Mouse (Mus musculus): Measurements from ENCODE around the gene Ier5.

The Ier5 gene

DNA sequence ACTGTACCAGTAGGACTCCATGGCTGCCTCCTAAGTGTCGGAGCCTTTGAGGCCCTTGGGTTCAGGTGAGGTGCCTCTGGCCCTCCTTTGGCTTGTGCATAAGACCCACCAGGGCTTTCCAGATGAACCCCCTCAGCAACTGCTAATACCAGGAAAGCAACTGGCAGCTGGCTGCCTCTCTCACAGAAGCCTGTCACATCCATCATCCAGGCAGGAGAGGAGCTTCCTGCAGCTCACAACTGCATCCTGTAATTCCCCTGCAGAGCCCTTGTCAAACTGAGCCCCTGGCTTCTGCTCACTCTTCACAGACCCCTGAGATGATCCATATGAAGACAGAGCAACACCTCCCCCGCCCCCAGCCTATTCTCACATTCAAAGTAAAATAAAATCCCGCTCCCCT lies 21.8 kb downstream of the Ier5 start:
- DNase-seq (ENCODE audit: low spot score) = no peak

- no peak for DNase-seq (ENCODE audit: low spot score)
Measured at GRCm38 (mm10) chr1:155075856-155076255, 23.6 kb downstream of the Ier5 start.

DNA sequence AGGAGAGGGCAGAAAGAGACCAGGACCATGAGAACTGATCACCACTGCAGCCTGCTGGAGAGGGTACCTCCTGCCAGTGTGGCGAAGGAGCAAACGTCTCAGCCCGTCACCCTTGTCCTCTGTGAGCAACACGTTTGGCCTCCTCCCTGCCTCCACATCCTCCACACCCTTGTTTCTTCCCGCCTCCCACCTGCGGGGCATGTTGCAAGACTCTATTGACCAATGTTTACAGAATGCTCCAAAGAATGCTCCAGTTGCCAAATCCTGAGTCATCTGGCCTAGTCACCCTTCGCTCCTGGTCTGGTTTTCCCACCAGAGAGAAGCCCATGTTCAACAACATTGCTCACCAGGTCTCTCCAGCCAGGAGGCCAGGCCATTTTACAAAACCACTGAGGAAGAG lies 24.6 kb downstream of the Ier5 start:
- no peak for DNase-seq (ENCODE audit: low spot score)

DNA sequence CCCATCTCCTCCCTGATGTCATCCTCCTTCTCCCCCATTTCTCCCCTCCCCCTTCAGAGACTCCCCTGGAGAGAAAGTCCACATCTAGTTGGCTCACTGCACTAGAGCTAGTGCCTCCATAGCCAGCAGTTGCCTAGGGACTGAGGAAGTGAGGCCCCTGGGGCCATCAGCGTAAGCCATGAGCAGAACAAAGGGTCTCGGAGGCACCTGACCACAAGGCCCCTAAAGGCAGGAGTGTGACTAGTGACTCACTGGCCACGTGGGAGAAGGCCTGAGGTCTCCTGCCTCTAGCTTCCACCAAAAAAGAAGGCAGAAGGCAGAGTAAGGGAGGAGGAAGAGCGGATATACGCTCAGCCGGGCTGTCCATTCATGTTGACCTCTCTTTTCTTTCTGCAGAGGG lies 25.5 kb downstream of the Ier5 start:
- DNase-seq (ENCODE audit: low spot score) = no peak

- no peak for DNase-seq (ENCODE audit: low spot score)
Measured at GRCm38 (mm10) chr1:155073133-155073532, 26.3 kb downstream of the Ier5 start.

DNA sequence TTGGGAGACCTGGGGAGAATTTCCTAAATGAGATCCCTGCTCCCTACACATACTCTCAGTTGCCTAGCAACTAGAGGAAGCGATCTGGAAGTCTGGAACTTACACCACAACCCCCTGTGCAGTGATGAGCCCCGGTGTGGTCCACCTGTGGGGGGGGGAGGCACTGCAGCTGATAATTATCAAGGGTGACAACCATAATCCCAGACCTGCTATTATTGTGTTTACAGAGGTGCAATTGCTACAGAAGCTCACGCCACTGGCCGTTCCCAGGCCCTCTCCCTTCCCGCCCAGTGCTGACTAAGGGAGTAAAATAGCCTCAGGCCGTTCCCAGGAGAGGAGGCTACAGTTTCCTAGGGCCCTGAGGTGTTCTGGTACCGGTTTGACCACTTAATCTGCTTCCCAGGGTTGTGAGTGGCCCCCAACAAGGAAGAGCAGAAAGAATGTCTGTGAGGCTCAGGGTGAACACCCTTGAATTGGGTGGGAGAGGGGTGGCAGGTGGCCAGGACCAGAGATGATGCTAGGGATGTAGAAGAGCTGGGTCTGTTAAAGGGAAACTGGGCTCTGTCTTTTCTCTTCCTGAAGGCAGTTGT lies 28.1 kb downstream of the Ier5 start:
- DNase-seq (ENCODE audit: low spot score) = no peak

GRCm38 (mm10) chr1:155070561-155071286 lies 28.7 kb downstream of the Ier5 start:
- DNase-seq (ENCODE audit: low spot score) = no peak

DNA sequence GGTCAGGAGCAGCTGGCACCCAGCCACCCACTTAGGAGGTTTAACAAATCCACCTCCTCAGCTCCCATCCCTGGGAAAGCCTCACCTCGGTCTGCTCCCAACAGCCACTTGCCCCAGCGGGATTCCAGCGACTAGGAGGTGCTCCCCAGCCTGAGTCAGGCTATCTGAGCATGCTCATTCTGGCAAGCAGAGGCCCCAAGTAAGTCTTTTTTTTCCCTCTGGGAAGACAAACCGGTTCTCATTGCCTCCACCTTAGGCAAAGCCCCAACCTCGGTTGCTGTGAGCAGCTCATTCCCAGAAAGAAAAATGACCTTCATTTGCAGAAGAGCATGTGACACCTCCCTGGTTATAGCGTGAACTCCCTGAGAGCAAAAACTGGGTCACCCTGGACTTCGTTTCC lies 29.7 kb downstream of the Ier5 start:
- DNase-seq (ENCODE audit: low spot score) = no peak

DNA sequence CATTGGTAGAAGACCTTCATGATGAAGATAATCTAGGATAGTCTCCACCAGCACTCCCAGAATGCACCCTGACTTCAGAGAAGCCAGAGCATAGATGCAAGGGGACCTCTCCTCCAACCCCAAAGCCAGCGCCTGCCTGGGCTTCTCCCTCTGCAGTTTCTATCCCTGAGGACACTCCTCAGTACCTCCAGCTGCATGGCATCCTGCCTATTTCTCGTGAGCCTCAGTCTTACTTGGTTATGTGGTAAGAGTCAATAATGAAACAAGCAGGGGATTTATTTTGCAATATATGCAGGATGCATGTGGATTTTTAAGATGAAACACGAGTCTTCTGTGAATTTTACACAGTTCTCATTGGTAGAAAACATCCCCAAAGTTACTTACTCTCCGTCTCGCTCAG lies 33.2 kb downstream of the Ier5 start:
- DNase-seq (ENCODE audit: low spot score) = no peak

DNA sequence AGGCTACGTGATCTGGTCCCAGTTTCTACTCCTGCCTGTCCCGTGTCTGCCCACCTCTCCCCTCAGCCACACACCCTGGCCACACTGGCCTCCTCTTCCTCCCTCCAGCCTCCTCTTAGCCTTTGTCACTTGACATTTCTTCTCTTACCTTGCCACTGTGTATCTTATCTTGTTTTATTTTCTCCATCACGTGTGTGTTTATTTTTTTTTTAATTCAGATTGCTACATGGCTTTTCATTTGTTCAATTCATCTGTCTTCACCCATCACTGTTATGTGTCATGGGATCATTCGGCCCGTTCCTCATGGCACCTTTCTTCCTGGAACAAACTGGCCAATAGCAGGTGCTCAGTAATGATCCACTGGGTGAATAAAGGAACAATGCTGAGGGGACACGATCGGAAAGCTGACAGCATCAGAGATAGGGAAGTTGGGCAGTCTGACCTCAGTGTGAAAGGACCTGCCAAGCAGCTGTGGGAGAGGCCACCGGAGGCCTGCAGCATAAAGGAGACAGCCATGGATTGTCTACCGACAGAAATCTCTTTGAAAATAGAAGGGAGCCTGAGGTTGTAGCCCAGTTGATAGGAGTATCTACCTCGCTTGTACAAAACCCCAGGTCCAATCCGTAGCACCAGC lies 34.3 kb downstream of the Ier5 start:
- DNase-seq (ENCODE audit: low spot score) = no peak

- DNase-seq (ENCODE audit: low spot score) = no peak
Measured at GRCm38 (mm10) chr1:155064649-155065048, 34.8 kb downstream of the Ier5 start.

GRCm38 (mm10) chr1:155064111-155064510 lies 35.3 kb downstream of the Ier5 start:
- no peak for DNase-seq (ENCODE audit: low spot score)

- no peak for DNase-seq (ENCODE audit: low spot score)
Measured at GRCm38 (mm10) chr1:155062963-155063362, 36.5 kb downstream of the Ier5 start.

DNA sequence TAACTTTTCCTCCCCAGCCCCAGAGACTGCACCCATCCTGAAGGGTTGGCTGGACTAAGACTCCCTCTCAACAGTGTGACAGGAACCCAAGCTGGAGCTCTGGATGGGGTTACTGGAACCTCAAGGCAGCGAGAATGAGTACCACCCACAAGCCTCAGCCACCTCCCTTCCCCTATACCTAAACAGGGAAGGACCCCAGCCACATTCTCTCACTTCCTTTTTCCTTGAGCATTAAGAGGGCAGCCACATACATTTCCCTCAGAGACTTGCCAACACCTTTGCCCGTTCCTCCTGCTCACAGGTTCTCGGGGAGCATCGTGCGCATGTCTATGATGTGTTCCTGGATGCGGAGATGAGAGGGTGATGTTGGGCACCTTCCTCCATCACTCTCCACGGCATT lies 37.4 kb downstream of the Ier5 start:
- no peak for DNase-seq (ENCODE audit: low spot score)

GRCm38 (mm10) chr1:155060832-155061801 lies 38.3 kb downstream of the Ier5 start:
- no peak for DNase-seq (ENCODE audit: low spot score)

- no peak for DNase-seq (ENCODE audit: low spot score)
Measured at GRCm38 (mm10) chr1:155060261-155060660, 39.2 kb downstream of the Ier5 start.

DNA sequence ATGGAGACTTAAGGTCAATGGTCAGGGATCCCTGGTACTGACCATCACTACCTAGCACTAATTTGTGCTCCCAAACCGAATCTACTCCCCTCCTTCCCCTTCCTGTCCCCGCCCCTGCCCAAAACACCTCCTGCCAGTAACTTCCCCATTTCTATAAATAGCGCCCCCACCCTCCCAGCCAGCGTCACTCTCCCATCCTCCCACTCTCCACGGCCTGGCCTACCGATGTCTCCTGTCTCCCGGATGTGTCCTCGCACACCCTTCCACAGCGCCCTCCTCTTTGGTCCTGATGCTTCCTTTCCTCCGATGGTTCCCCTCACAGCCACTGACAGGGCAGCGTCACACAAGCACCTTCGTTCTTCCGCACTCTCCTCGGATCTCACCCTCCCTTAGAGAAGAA lies 39.9 kb downstream of the Ier5 start:
- no peak for DNase-seq (ENCODE audit: low spot score)

GRCm38 (mm10) chr1:155058099-155059012 lies 41.1 kb downstream of the Ier5 start:
- DNase-seq (ENCODE audit: low spot score) = no peak

DNA sequence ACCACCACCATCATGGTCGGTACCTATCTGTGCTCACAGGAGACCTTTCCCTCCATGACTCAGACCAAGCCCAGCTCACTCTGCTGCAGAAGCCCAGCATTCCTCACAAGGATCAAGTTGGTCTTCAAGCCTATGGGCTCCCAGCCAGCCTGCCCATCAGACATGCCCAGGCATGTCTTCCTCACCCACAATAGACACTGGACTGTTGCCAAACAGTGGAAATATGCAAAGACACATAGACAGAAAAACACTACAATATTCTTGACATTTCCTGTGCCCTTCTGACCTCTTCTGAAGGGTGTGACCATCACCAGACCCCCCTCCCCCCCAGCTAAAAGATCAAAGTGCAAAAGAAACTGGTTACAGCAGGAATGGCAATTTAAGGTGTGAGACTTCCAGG lies 43.3 kb downstream of the Ier5 start:
- no peak for DNase-seq (ENCODE audit: low spot score)

- no peak for DNase-seq (ENCODE audit: low spot score)
Measured at GRCm38 (mm10) chr1:155055041-155055440, 44.4 kb downstream of the Ier5 start.

DNA sequence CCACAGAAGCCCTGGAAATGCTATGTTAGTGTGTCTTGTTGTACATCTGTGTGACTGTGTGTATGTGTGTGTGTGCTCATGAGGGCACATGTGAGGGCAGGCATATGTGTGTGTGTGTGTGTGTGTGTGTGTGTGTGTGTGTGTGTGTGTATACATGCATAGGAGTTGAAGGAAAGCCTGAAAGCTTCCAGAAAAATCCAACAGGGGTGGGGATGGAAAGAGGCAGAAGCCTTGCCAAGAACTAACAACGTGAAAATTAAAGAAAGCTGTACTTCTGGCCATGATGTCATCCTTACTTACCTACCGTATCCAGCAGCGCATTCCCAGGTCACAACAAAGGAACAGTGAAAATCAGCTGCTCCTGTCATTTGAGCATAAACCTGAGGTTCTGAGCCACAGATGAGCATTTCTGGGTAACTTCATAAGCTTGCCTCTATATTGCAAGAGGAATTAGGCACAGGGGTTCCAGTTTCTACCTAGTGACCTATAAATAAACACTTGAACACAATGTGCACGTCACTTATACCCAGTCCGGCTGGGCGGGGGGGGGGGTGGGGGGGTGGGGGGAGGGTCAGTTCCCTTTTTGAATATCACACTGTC lies 45.0 kb downstream of the Ier5 start:
- DNase-seq (ENCODE audit: low spot score) = no peak
